Mouse (Mus musculus) adrenal gland, adult 18-20 months (tissue): ENCODE measurements around the gene Smarcd1. TPM values are rescaled to one million over a fixed set of nuclear protein-coding genes. Genes with fewer than 3 reads are reported as not detected.

Experiments used
- DNase-seq, 2 experiments: peaks; one replicate each; pipeline ENCODE4 v3.0.0; 2021 to 2022; ENCODE audit warnings: low spot score in 2 of 2
- total RNA-seq, 2 experiments: library from RNA; stranded (reverse); gene quantifications; 1 replicate in 1 of 2; 2 replicates in 1 of 2; pipeline ENCODE4 v1.2.3; 2021

The Smarcd1 gene
- total RNA-seq, 2 experiments from 2014 or later, result 43.1 to 44.2 TPM

- no peak for DNase-seq
Observed at GRCm38 (mm10) chr15:99727525-99727924, 25.6 kb downstream of the Smarcd1 start.

GRCm38 (mm10) chr15:99728211-99728610, 26.3 kb downstream of the Smarcd1 start:
- DNase-seq, result no peak

- DNase-seq, result no peak
Observed at GRCm38 (mm10) chr15:99729056-99729783, 27.3 kb downstream of the Smarcd1 start.

- DNase-seq, result no peak
Observed at GRCm38 (mm10) chr15:99731167-99731566, 29.2 kb downstream of the Smarcd1 start.

- no peak for DNase-seq
Observed at GRCm38 (mm10) chr15:99731678-99732077, 29.7 kb downstream of the Smarcd1 start.

- DNase-seq, result peak in 1 of 2 experiments; percentile 13
Observed at GRCm38 (mm10) chr15:99733186-99733585, 31.3 kb downstream of the Smarcd1 start.

- DNase-seq, result peak; percentile 100
Observed at GRCm38 (mm10) chr15:99735631-99736030, 33.7 kb downstream of the Smarcd1 start.

GRCm38 (mm10) chr15:99736675-99737074, 34.7 kb downstream of the Smarcd1 start:
- no peak for DNase-seq

- no peak for DNase-seq
Observed at GRCm38 (mm10) chr15:99740229-99740628, 38.3 kb downstream of the Smarcd1 start.

- no peak for DNase-seq
Observed at GRCm38 (mm10) chr15:99754204-99754603, 52.3 kb downstream of the Smarcd1 start.

Other genes with a start within 250 kb of the Smarcd1 start
- gene Nckap5l, start 244.4 kb upstream of the Smarcd1 start, total RNA-seq, result 10 to 100 TPM; 14.1 to 18.7 TPM
- 1 to 10 TPM; 4.6 to 4.7 TPM for gene Bcdin3d, start 227.4 kb upstream of the Smarcd1 start, total RNA-seq
- 10 to 100 TPM; 28.9 to 31.6 TPM for gene Faim2, start 174.0 kb upstream of the Smarcd1 start, total RNA-seq
- gene Aqp2, start 123.1 kb upstream of the Smarcd1 start, total RNA-seq, result 1 to 10 TPM; 1.4 to 2.5 TPM
- gene Aqp5, start 111.3 kb upstream of the Smarcd1 start, total RNA-seq, result 1 to 10 TPM; 1.2 to 2.1 TPM
- gene Aqp6, start 100.7 kb upstream of the Smarcd1 start, total RNA-seq, result not detected
- gene Racgap1, start 50.5 kb upstream of the Smarcd1 start, total RNA-seq, result 1 to 10 TPM; 3.1 to 3.3 TPM
- under 1 TPM; 0.50 to 0.70 TPM for gene Asic1, start 31.8 kb upstream of the Smarcd1 start, total RNA-seq
- gene Gm17349, start 3.4 kb downstream of the Smarcd1 start, total RNA-seq, result 10 to 100 TPM; 19.1 to 42.3 TPM
- gene Gpd1, start 15.4 kb downstream of the Smarcd1 start, total RNA-seq, result 1,000 to 10,000 TPM; 1,249 to 2,641 TPM
- 100 to 1,000 TPM; 181 to 213 TPM for gene Cox14, start 23.5 kb downstream of the Smarcd1 start, total RNA-seq
- gene Cers5, start 70.8 kb downstream of the Smarcd1 start, total RNA-seq, result 10 to 100 TPM; 40.8 to 53.7 TPM
- 10 to 100 TPM; 35.4 to 39.9 TPM for gene Lima1, start 173.3 kb downstream of the Smarcd1 start, total RNA-seq